Mouse (Mus musculus) thymus, postnatal 0 days (tissue): Measurements from ENCODE around the gene Smarcal1. TPM values are rescaled to one million over a fixed set of nuclear protein-coding genes. Genes with fewer than 3 reads are reported as not detected.

Experiments used
- DNase-seq: peaks from one replicate; pipeline ENCODE4 v3.0.0-alpha.2; 2015; ENCODE audit warnings: low spot score
- polyA plus RNA-seq: library from polyadenylated mRNA; unstranded; fragments of >200 nt; fragmentation: Nextera tagmentation; extraction: Ambion mirVana; gene quantifications from 2 replicates; pipeline ENCODE4 v1.2.1, GENCODE M21; 2015

Gene Smarcal1
- polyA plus RNA-seq: 16.2 and 17.2 TPM in 2 replicates

DNA sequence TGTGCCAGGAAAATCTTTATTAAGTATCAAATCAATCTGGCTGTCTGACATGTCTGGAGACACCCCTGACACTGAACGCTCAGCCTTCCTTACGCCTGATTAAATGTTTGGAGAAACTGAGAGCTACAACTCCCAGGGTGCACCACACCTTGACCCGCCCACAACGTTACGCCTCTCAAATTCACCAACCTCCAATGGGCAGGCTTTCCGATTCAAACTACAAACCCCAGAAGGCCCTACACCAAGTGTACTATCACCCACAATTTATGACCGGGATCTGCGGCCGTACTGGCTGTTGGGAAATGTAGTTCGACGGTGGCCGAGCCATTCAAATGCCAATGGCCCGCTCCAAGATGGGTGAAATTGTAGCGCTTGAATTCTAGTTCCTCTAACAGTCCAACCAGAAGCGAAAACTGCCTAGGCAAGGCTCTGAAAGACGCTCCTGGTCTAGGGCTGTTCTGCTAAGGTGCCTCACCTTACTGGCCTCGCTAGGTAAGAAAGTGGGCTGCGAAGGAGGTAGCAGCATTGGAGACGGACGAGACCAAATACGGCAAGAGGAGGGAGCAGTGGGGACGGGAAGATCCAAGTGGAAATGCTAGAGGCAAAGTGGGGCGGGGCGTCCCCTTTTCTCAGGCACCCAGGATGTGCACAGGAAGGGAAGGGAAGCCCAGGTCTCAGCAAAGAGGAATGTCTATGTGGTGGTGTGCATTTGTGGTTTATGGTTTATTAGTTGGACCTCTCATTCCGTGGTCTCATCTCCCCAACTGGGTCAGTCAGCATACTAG, at the start of gene Smarcal1:
Smarcal1 (plus strand) TSS at position 305 of the 785 bp plus-strand sequence.
- peak; percentile 96 for DNase-seq

GRCm38 (mm10) chr1:72533439-72533838, 49.6 kb upstream of the Smarcal1 start:
- no peak for DNase-seq

GRCm38 (mm10) chr1:72535725-72536571, 47.1 kb upstream of the Smarcal1 start:
- no peak for DNase-seq

- peak; percentile 23 for DNase-seq
Observed at GRCm38 (mm10) chr1:72536611-72537351, 46.3 kb upstream of the Smarcal1 start, which contains the start of gene March4. March4 (minus strand) TSS chr1:72536930.

- DNase-seq: no peak
Observed at GRCm38 (mm10) chr1:72538266-72538665, 44.8 kb upstream of the Smarcal1 start.

DNA sequence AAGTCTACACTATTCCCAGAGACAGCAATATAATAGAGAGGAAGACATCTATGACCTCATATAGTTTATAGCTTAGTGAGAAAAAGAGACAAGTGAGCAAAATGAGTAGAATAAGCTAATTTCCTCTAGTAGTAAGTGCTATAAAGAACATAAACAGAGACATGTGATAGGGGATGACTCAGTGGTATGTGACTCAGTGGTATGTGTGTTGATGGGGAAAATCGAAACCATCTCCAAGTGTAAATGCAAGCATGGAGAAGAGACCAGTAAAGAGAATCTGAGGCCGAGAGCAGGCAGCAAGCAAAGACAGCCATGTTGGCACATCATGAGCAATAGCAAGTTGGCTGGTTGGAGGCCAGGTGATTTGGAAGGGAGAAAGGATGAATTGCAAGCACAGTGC, 32.7 kb upstream of the Smarcal1 start:
- DNase-seq: no peak

- DNase-seq: no peak
Observed at GRCm38 (mm10) chr1:72556471-72556870, 26.6 kb upstream of the Smarcal1 start.

- DNase-seq: no peak
Observed at GRCm38 (mm10) chr1:72558625-72559024, 24.4 kb upstream of the Smarcal1 start.

DNA sequence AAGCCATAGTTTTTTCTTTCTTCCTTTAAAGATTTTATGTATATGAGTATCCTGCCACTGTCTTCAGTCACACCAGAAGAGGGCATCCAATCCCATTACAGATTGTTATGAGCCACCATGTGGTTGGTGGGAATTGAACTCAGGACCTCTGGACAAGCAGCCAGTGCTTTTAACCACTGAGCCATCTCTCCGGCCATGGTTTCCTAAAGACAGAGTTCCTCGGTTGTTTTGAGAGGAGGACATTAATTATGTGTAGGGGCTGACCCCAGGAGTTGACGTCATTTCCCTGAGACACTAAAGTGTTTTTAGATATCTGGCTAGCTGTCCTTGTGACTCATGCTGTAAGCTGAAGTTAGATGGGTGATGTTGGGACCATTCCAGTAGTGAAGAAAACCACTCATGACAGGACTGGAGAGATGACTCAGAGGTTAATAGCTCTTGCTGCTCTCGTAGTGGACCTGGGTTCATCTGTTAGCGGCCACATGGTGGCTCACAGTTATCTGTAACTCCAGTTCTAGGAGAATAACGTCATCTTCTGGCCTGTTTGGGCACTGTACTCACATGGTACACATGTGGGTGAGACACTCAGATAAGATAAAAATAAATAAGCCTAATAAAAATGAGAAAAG, 18.6 kb upstream of the Smarcal1 start:
- DNase-seq: no peak

DNA sequence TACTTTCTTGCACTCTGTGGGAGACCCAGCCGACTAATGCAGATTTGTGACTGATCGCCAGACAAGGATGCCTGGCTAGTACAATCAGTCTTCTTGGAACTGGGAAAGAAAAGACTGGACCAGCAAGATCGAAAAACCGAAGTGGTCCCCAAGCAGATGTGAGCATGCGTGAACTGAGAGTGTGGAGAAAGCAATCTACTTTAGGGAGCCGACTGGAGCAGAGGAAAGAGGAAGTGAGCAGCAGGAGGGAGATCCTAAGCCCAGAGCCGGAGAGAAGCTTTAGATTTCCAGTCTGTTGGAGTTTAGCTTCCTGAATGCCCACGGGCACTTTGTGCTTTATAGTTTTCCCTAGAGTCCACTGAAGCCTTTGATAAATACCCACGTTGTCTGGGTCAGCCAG, 16.0 kb upstream of the Smarcal1 start:
- no peak for DNase-seq

DNA sequence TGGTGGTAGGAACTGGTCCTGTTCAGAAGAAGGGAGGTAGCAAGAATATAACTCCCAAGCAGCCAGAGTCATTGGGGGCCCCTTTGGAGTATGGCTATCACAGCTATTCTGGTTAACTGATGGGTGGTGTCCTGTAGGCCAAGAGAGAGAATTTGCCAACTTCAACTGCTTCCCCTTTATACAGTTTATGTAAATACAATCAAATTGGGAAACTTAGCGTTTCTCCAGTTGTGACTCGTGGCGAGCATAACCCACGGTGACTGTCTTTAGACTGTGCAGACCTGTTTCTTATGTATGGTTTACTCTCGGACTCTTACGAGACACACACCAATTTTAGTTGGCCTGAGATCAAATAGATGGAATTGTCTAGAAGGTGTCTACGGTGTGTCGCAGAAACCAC, 14.3 kb upstream of the Smarcal1 start:
- DNase-seq: no peak

- no peak for DNase-seq
Observed at GRCm38 (mm10) chr1:72574047-72574446, 9.0 kb upstream of the Smarcal1 start.

DNA sequence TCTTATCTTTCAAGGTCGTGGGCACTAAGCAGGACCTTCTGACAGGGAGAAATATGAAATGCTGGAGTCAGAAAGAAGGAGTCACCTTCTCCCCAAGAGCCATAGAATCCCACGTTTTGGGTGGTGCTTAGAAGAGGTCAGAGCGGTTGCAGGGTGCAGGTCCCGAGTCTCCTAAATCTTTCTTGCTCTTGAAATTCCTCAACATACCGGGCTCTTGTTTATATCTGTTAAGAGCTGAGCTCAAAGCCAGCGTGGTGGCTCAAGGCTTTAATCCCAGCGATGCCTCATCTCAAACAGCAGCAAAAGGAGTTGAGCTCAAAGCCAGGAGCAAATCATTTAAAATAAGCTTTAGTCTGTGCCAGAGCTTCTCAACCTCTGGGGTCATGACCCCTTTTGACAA, 8.4 kb upstream of the Smarcal1 start:
- no peak for DNase-seq

DNA sequence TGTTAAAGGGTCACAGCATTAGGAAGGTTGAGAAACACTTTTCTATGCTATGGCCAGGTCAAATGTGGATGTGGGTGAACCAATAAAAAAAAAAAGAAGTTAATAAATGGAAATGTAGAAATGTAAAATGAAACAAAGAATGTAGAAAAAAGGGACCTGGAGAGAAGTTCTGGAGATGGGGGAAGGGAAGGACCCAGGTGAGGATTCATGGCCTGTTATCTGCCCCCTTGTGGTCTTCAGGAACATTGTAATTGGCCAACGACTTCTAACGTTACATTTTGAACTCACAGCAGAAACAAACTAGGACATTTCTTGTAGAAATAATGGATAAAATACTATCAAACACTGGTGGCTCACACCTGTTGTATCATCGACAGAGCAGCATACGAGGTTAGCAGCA, 7.9 kb upstream of the Smarcal1 start:
- no peak for DNase-seq

GRCm38 (mm10) chr1:72577481-72577922, 5.5 kb upstream of the Smarcal1 start:
- no peak for DNase-seq

DNA sequence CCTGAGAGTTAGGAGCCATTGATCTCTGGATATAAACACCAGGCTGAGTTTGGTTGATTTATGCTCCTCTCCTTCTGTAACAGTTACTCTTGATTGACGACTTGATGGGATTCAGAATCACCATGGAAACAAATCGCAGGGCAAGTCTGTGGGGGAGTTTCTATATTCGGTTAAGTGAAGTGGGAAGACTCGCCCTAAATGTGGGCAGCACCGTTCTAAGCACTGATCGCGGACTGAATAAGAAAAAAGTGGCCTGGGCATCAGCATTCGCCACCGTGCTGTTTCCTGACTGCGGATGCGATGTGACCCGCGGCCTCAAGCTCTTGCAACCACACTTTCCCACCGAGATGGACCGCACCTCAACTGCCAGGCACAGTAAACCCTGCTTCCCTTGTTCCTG, 4.7 kb upstream of the Smarcal1 start:
- no peak for DNase-seq

DNA sequence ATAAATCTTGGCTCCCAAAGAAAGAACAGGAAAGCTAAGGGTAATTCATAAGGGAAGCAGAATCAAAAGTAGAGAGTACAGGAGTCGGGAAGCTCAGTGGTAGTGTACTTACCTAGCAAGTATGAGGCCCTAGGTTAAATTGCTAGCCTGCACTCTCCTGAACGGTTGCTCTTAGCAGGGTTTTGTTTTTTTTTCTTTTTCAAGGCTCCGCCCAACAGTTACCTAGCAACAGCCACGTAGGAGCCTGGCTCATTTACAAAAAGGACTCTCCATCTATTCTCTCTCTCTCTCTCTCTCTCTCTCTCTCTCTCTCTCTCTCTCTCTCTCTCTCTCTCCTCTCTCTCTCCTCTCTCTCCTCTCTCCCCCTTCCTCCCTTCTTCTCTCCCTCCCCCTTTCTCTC, 4.2 kb upstream of the Smarcal1 start:
- peak; percentile 12 for DNase-seq

DNA sequence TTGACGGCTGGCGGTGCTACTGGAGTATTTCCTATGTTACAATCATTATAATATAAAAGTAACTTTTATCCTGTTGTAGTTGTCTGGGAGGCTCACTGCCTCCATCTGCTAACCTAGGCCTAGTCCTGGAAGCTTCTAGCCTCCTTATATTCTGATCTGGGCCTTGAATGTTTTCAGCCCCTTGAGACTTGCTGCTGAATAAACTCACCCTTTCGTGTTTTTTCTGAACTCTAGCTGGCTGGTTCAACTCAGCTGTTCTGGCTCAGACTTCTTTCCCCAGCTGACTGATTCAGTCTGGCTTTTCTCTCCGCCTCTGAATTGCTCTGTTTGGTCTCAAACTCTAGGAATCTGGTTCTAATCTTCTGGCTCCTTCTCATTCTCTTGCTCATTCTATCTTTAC, 855 bp downstream of the Smarcal1 start:
- no peak for DNase-seq

GRCm38 (mm10) chr1:72585971-72586875, 3.2 kb downstream of the Smarcal1 start:
- no peak for DNase-seq

DNA sequence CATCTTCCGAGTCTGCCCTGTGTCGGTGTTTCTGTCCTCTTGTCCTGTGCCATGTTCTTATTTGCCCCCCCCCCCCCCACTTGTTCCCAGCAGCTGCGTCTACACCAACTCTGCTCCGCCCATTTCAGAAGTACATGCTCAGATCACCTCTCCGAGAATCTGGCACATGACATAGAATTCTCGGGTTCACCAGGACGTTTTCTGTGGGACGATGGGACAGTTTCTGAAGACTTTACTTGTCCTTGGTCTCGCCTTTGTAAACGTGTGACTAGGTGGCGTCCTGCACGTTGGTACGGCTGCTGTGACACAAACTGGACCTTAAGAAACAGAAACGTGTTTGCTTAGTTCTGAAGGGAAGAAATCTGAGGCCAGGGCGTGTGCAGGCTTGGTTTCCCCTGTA, 4.5 kb downstream of the Smarcal1 start:
- DNase-seq: no peak
